Mouse (Mus musculus) A20 (cell line): ENCODE results near the gene Foxo3.
A peak's percentile ranks its signal among the peaks of the same experiment; 100 is the strongest.

Source experiments
- DNase-seq: peaks from one replicate; pipeline ENCODE4 v3.0.0-alpha.2; 2011; ENCODE audit warnings: low read depth, low spot score

Gene Foxo3

GRCm38 (mm10) chr10:42275871-42276501 lies 569 bp downstream of the Foxo3 start:
- DNase-seq, result peak; percentile 61

- no peak for DNase-seq
These were observed 1.1 kb downstream of the Foxo3 start for GRCm38 (mm10) chr10:42275401-42275870.

GRCm38 (mm10) chr10:42274712-42275400 lies 1.7 kb downstream of the Foxo3 start:
- DNase-seq, result no peak

GRCm38 (mm10) chr10:42273760-42274691 lies 2.5 kb downstream of the Foxo3 start:
- no peak for DNase-seq

GRCm38 (mm10) chr10:42273403-42273759 lies 3.2 kb downstream of the Foxo3 start:
- no peak for DNase-seq

- no peak for DNase-seq
These were observed 4.9 kb downstream of the Foxo3 start for GRCm38 (mm10) chr10:42271454-42272230.

- DNase-seq, result peak; percentile 79
These were observed 6.1 kb downstream of the Foxo3 start for GRCm38 (mm10) chr10:42270277-42271083.

GRCm38 (mm10) chr10:42269281-42270025 lies 7.1 kb downstream of the Foxo3 start:
- peak; percentile 86 for DNase-seq

- DNase-seq, result no peak
These were observed 8.6 kb downstream of the Foxo3 start for GRCm38 (mm10) chr10:42267811-42268545.

- DNase-seq, result no peak
These were observed 11.4 kb downstream of the Foxo3 start for GRCm38 (mm10) chr10:42265021-42265689.

GRCm38 (mm10) chr10:42264195-42264594 lies 12.4 kb downstream of the Foxo3 start:
- no peak for DNase-seq

- no peak for DNase-seq
These were observed 12.9 kb downstream of the Foxo3 start for GRCm38 (mm10) chr10:42263701-42264100.

GRCm38 (mm10) chr10:42262061-42262460 lies 14.5 kb downstream of the Foxo3 start:
- no peak for DNase-seq

- DNase-seq, result no peak
These were observed 15.5 kb downstream of the Foxo3 start for GRCm38 (mm10) chr10:42261103-42261502.

- no peak for DNase-seq
These were observed 16.0 kb downstream of the Foxo3 start for GRCm38 (mm10) chr10:42260523-42260922.

GRCm38 (mm10) chr10:42259602-42260001 lies 17.0 kb downstream of the Foxo3 start:
- no peak for DNase-seq

- no peak for DNase-seq
These were observed 18.6 kb downstream of the Foxo3 start for GRCm38 (mm10) chr10:42257985-42258384.

- DNase-seq, result no peak
These were observed 21.8 kb downstream of the Foxo3 start for GRCm38 (mm10) chr10:42254788-42255187.
